Mouse (Mus musculus): ENCODE measurements around the gene Rab10. TPM values are rescaled to one million over a fixed set of nuclear protein-coding genes. Genes with fewer than 3 reads are reported as not detected.

Gene Rab10
- polyA plus RNA-seq, 1 experiment = 59.8 TPM

DNA sequence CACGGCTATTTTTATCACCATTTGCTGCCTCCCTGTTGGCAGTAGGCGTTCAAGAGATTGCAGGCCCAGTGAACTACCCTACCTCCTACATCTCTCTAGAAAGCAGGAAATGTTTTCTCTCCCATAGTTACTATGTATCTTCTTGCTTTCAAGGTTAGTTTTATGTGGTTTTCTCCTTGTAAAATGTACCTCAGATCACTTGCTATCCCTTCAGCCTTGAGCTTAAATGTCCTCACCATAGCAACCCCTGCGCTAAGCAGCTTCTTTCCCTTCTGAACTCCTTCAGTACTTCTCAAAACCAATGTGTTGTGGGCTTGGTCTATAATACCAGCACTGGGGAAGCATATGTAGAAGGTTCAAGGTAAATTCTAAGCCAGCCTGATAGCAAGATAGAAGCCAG lies 3.1 kb upstream of the Rab10 start:
- TF ChIP-seq GATA1 (IDR thresholded peaks at IDR 0.05; ENCODE audit: low read length) = no peak

DNA sequence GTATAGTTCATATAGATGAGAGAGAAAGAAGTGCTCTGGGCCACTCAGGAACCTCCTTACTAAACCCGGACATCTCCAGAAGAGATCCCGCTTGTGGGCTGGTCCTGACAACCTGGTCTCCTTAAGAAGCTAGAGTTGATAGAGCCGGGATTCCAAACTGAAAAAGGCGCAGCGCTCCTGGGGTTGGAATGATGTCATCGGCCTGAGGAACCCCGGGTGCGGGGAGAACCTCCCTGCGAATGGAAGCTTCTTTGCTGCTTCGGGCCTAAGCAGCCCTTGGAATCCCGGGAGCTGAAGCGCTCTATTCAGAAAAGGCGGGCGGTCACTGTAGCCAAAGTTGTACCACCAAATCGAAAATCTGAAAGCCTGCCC lies 538 bp upstream of the Rab10 start:
- no peak for TF ChIP-seq GATA1 (IDR thresholded peaks at IDR 0.05; ENCODE audit: low read length)

DNA sequence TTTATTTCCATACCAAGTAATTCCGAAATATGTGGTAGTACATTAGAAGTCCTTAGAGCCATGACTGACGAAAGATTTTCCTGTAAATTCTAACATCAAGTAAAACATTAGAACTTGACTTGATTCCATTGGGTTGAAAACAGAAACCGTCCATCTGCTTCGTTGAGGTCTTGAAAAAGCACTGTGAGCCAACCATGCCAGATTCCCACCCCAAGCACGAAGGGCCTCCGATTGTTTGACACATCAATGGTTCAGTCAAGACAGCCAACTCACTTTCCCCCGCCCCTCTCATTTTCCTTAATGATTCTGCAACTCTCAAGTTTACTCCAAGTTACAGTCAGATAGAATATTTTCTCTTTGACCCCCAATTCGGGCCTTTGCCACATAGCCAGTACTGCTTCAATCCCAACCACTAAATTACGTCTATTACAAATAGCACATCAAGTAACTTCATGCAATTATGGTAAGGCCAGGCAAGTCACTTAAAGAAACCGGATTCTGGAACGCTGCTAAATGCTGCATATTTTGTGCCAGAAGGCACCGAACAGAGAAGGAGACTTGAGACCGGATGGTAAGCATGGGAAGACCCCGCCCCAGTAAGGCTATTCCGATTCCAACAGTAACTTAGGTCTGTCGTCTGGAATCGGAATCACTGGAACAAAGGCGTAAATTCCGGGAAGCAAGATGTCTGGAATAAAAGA lies 1.1 kb downstream of the Rab10 start:
- no peak for TF ChIP-seq GATA1 (IDR thresholded peaks at IDR 0.05; ENCODE audit: low read length)

DNA sequence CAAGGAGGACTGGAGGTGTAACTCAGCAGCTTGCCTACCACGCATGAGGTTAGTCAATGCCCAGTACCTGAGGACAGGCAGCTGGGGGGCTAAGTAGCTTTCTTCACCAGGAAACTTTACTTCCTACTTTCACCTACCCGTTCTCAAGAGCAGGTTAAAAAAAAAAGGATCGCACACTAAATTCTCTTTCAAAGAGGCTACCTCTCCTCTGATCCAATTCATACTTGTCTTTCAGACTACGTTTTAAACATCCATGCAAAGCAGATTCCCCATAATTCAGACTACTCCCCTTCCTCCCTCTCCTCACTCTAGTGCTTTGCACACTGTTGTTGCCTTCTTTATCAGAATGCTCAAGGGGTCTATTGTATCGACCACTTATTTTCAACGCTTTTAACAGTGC lies 2.2 kb downstream of the Rab10 start:
- no peak for TF ChIP-seq GATA1 (IDR thresholded peaks at IDR 0.05; ENCODE audit: low read length)

DNA sequence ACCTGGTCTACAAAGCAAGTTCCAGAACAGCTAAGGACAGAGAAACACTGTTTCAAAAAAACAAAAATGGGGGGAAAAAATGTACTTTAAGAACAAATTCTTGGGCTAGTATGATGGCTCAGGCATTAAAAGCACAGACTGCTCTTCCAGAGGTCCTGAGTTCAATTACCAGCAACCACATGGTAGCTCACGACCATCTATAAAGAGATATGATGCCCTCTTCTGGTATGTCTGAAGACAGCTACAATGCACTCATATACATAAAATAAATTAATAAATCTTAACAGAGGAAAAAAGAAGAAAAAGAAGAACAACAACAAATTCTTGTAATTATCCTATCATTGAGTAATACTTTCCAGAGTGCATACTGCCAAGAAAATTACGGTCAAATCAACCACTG lies 4.5 kb downstream of the Rab10 start:
- no peak for TF ChIP-seq GATA1 (IDR thresholded peaks at IDR 0.05; ENCODE audit: low read length)

DNA sequence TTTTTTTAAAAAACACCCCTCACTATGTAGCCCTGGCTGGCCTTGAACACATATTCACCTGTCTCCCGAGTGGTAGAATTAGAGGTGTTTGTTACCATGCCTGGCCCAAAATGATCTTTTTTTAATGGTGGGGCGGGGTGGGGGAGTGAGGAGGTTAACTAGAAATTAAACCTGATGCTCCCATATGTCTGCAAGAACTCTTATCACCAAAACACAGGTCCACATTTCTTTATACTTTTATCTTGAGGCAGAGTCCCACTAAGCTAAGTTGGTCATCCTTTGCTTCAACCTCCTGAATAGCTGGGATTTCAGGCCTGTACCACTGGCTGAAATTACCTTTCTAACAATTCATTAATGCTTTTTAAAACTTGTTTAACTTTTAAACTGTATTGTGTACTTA lies 13.7 kb downstream of the Rab10 start:
- TF ChIP-seq GATA1 (IDR thresholded peaks at IDR 0.05; ENCODE audit: low read length) = no peak

DNA sequence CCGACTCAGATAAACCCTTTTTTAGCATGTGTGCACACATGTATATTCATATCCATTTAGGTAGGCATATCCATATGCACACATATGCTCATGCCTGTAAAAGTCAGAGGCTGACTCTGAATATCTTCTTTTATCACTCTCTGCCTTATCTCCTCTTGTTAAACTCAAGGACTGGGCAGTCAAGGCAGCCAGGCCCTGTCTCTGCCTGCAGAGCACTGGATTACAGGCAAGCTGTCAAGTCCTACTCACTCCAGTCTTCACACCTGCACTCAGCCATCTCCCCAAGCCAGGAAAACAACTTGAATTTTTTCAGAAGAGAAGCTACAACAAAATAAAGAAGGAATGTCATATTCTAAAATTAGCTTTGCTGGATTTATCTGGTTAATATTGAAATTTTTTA lies 17.9 kb downstream of the Rab10 start:
- no peak for TF ChIP-seq GATA1 (IDR thresholded peaks at IDR 0.05; ENCODE audit: low read length)

DNA sequence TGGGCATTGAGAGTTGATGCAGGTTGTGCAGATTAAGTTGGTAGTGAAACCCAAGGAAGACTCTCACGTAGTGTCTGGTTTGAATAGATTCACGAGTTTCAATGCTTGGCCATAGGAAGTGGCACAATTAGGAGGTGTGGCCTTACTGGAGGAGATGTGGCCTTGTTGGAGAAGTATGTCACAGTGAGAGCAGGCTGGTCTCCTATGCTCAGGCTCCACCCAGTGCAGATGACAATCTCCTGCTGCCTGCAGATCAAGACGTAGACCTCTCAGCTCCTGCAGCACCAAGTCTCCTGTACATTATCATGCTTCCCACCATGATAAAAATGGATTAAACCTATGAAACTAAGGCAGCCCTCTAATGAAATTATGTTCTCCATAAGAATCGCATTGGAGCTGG lies 18.7 kb downstream of the Rab10 start:
- no peak for TF ChIP-seq GATA1 (IDR thresholded peaks at IDR 0.05; ENCODE audit: low read length)

DNA sequence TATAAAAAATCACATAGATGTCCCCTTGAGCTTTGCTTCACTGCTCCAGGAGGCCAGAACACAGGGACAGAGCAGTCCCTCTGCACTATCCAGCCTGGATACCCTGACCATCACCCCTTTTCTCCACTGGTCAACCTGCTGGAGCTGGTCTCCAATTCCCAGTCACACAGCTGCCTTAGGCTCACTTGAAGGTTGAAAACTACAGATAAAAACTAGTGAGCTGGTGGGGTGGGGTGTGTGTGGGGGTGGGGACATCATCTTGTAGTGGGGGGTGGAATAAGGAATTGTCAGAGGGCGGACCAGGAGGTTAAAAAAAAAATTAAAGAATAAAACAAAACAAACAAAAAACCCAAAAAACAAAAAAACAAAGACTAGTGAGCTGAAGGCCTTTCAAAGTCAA lies 21.3 kb downstream of the Rab10 start:
- TF ChIP-seq GATA1 (IDR thresholded peaks at IDR 0.05; ENCODE audit: low read length) = no peak

DNA sequence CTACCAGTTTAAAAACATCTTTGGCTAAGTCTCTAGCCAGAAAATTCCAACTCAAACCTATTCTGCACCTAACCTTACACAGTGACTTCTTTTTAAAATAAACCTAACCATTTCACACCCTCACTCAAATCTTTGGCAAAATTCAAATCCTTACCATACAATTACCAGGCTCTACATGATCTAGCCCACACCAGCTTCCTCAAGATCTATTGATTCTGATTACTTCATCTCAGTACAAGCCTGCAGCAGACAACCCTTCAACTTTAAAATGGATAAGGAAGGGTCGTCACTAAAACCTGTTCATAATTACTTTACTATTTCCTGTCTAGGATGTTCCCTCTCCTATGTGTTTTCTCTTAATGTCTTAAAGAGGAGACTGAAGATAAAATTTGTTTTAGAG lies 23.9 kb downstream of the Rab10 start:
- TF ChIP-seq GATA1 (IDR thresholded peaks at IDR 0.05; ENCODE audit: low read length) = no peak

DNA sequence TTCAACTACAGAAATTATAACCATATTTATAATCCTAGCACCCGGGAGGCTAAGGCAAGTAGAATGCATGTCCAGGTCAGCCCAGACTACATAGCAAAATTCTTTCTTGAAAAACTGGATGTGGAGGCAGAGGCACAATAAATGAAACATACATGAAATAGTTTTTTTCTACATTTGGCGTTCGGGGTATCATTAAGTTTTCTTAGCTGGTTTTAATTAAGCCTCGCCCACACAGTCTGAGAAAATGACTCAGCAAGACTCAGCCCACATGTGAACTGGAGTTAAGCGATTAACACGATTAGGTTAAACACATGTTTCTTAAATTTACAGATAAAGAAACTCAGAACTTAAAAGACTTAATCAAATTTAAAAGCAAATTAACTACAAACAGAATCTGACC lies 24.4 kb downstream of the Rab10 start:
- TF ChIP-seq GATA1 (IDR thresholded peaks at IDR 0.05; ENCODE audit: low read length) = no peak

DNA sequence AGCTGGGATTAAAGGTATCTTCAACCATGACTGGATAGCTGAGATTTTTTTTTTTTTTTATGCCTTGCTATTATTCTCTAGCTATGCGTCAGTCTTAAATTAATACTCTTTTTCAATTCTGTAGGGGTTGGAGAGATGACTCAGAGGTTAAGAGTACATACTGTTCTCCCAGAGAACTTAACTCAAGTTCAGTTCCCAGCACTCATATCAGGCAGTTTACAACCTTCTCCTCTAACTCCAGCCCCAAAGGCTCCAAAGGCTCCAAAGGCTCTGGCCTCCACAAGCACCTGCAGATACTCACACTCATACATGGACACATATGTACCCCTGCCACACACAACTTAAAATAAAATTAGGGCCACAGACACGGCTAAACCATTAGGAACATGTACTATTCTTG lies 25.3 kb downstream of the Rab10 start:
- no peak for TF ChIP-seq GATA1 (IDR thresholded peaks at IDR 0.05; ENCODE audit: low read length)

DNA sequence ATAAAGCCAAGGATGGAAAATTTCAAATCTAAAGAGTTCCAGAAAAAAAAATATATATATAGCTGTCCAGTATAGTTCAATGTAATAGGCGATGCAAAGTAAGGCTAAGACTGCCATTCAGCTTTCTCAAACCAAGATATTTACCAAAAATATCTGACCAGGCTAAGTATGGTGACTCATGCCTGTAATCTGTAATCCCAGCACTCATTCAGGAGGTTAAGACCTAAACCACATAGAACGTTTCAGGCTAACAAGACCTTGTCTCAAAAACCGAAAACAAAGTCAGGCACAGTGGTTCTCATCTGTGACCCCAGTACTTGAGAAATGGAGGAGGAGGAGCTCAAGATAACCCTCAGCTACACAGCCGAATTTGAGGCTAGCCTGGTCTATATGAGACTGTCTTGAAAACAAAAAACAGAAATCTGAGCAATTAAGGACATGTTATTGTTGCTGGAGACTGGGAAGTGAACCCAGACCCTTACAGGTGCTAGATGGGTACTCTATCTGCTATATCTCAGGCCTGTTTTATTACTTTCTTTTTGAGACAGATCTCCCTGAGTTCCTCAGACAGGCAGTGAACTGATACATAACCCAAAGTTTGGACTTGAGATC lies 25.8 kb downstream of the Rab10 start:
- no peak for TF ChIP-seq GATA1 (IDR thresholded peaks at IDR 0.05; ENCODE audit: low read length)

DNA sequence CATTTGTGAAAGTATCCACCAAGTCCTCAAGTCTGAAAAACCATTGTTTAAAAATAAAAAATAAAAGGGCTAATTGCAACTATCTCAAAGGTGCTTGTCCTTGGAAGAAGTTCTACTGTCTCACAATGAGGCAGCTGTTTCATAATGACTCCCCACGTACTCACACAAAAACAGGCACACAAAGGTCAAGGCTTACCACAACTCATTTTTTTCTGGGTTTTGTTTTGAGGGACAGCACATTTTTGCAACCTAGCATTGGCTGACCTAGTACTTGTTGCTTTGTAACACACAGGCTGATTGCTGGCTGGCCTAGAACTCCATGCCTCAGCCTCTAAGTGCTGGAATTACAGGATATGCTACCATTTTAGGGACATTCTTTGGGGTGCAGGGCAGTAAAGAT lies 26.8 kb downstream of the Rab10 start:
- no peak for TF ChIP-seq GATA1 (IDR thresholded peaks at IDR 0.05; ENCODE audit: low read length)

DNA sequence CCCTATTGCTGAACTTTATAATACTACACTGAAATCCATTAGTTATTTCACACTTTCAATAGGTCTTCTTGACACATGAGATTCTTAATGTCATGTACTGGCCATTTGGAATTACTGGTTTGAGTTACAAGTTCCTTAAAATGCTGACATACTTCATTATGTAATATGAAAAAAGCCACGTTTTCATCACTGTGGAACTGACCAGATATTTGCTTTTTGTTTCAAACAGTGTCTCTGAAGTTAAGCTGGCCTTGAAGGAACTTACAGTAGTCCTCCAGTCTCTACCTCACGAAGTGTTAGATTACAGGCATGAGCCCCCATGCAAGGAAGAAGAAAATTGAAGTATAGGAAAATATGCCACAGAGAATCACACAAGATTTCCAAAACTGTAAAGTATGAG lies 27.2 kb downstream of the Rab10 start:
- TF ChIP-seq GATA1 (IDR thresholded peaks at IDR 0.05; ENCODE audit: low read length) = no peak

DNA sequence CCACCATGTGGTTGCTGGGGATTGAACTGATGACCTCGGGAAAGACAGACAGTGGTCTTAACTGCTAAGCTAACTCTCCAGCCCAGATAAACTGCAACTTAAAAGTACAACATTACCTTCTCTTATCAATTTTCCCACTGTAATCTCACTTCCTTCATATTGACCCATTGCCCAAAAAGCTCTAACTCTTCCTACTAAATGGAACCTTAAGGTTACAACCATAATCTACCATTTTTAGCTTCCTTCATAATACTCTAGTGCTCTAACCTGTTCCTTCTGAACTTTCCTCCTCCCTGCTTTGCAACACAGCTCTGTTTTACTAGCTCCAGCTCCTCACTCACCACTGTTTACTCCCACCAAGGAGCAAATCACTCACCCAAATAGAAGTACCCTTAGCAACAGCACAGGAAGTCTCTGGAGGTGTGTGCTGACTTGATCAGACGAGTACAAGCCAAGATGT lies 30.9 kb downstream of the Rab10 start:
- no peak for TF ChIP-seq GATA1 (IDR thresholded peaks at IDR 0.05; ENCODE audit: low read length)

DNA sequence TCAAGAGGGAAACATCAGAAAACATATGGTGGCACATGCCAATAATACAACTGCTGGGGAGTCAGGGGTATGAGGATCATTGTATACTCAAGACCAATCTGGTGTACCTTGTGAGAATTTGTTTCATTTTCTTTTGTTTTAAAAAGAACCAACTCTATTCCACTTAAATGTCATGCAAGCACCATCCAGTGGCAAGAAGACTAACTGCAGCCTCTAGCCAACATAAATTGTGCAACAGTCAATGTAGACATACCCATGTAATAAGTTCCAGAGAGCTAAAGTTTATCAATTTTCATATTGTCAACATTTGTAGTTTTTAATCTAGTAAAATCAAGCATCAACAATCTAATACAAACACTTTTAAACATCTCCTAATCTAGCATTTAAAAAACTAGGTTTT lies 39.0 kb downstream of the Rab10 start:
- no peak for TF ChIP-seq GATA1 (IDR thresholded peaks at IDR 0.05; ENCODE audit: low read length)
